Comparison of ENCODE assay signal across 13 mouse cellular contexts in genomic region chr19:14955969-14956368, GRCm38 (mm10).
"Had no signal": no experiment of that assay in that cellular context is flagged by ENCODE, and none has a peak within 500 bp of the region (broad histone marks: within the 10 kb centered on the region; RNA-seq: fewer than 3 reads in every experiment).

No protein-coding gene starts in this region.

- DNase-seq: gastrocnemius, adult 2 months; gastrocnemius, postnatal 10 days; gastrocnemius, postnatal 25 days; heart, adult 11 months; heart, adult 2 months; heart, postnatal 14 days; heart, postnatal 36 days; kidney, adult 11 months; kidney, adult 2 months; kidney, postnatal 25 days; liver had no signal

- ATAC-seq: hindbrain, postnatal 0 days; intestine, embryonic 16.5 days had no signal
